Mouse (Mus musculus) forebrain, postnatal 0 days (tissue): ENCODE data around the gene Fhod1. TPM values are rescaled to one million over a fixed set of nuclear protein-coding genes. Genes with fewer than 3 reads are reported as not detected.

Source experiments
- ATAC-seq: fragments of 200-750 bp; cut with Nextera tagmentation; 2 replicates; pipeline ENCODE4 v1.8.0; 2017; ENCODE audit warnings: mild to moderate bottlenecking, moderate library complexity
- DNase-seq: peaks from one replicate; pipeline ENCODE4 v3.0.0-alpha.2; 2015
- H3K27ac ChIP-seq: fragments of 300-500 bp; sonication (generic); 2 replicates; pipeline ENCODE4 v1.5.1; 2014; ENCODE audit warnings: low read depth, mild to moderate bottlenecking, antibody characterized with exemption, low read length, moderate library complexity, mixed read lengths
- H3K27me3 ChIP-seq: fragments of 300-500 bp; sonication (generic); 2 replicates; pipeline ENCODE4 v1.6.1; 2014; ENCODE audit warnings: mild to moderate bottlenecking, low read length, mixed read lengths; ENCODE audit not compliant: insufficient read depth
- H3K36me3 ChIP-seq: fragments of 300-500 bp; sonication (generic); 2 replicates; pipeline ENCODE4 v1.6.1; 2014; ENCODE audit warnings: mild to moderate bottlenecking, moderate library complexity; ENCODE audit not compliant: insufficient read depth
- H3K4me1 ChIP-seq: fragments of 300-500 bp; sonication (generic); 2 replicates; pipeline ENCODE4 v1.6.1; 2014; ENCODE audit warnings: antibody characterized with exemption; ENCODE audit not compliant: insufficient read depth
- H3K4me2 ChIP-seq: fragments of 300-500 bp; sonication (generic); 2 replicates; pipeline ENCODE4 v1.6.1; 2014; ENCODE audit warnings: low read depth, mild to moderate bottlenecking, moderate library complexity
- H3K4me3 ChIP-seq: fragments of 300-500 bp; sonication (generic); 2 replicates; pipeline ENCODE4 v1.5.1; 2014; ENCODE audit warnings: low read depth, low read length, mixed read lengths
- H3K9ac ChIP-seq: fragments of 300-500 bp; sonication (generic); 2 replicates; pipeline ENCODE4 v1.6.1; 2014; ENCODE audit warnings: mild to moderate bottlenecking
- H3K9me3 ChIP-seq: fragments of 300-500 bp; sonication (generic); 2 replicates; pipeline ENCODE4 v1.6.1; 2016; ENCODE audit warnings: low read length
- CTCF ChIP-seq: sonication (generic); IDR thresholded peaks from 2 replicates; pipeline ENCODE4 v1.5.1; 2016; ENCODE audit warnings: antibody characterized with exemption, control low read depth, low read depth
- WGBS: fragments of 180-500 bp; shearing (Covaris S2); extraction: QIAGEN DNeasy Blood & Tissue Kit; methylation state at CpG from one replicate; pipeline ENCODE4 v1.1.7; 2014; 5-methylcytosine and 5-hydroxymethylcytosine counted together
- polyA plus RNA-seq: library from polyadenylated mRNA; unstranded; fragments of >200 nt; fragmentation: Nextera tagmentation; extraction: Ambion mirVana; gene quantifications from 2 replicates; pipeline ENCODE4 v1.2.1, GENCODE M21; 2015
- total RNA-seq: library from RNA; depleted of rRNA; stranded (reverse); fragments of >200 nt; gene quantifications from 2 replicates; pipeline ENCODE4 v1.2.3, GENCODE M21; 2014

The Fhod1 gene
- total and polyA plus RNA-seq, 2 experiments from 2014 or later, result 0.30 to 1.4 TPM

DNA sequence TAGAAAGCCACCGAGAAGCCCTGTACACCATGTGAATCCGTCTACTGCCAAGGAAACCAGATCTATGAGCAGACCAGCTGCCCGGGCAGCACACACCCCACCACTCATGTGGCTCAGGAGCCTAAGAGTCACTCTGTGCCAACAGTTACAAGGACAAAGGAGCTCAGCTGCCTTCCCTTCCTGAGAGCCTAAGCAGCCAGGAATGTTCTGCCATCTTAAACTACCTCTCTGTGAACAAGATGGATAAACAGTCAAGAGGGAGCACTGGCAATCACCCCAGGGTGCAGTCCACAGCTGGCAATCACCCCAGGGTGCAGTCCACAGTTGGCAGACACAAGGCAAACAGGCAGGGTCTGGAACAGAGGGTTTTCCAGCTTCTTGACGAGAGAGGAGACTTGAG is 29.8 kb downstream of the Fhod1 start:
- no peaks in the 10 kb centered on the region for H3K4me1 ChIP-seq
- H3K4me2 ChIP-seq, result no peak overlapping the region
- no peak overlapping the region for H3K4me3 ChIP-seq
- ATAC-seq, result no peak
- H3K27me3 ChIP-seq, result no peaks in the 10 kb centered on the region
- WGBS, result 76% methylated on average over 4 of the region's 4 CpGs
- H3K9ac ChIP-seq, result no peak overlapping the region
- no peak for DNase-seq
- TF ChIP-seq CTCF, result no peak
- no peaks in the 10 kb centered on the region for H3K9me3 ChIP-seq
- H3K27ac ChIP-seq, result no peak overlapping the region
- H3K36me3 ChIP-seq, result peaks cover 68% of the 10 kb centered on the region

GRCm38 (mm10) chr8:105315073-105315769 is 32.5 kb downstream of the Fhod1 start:
- WGBS, result 93% methylated on average over 18 of the region's 18 CpGs
- Histone ChIP-seq H3K27me3 (no peaks in the 10 kb centered on the region), H3K4me3 (no peak overlapping the region), H3K27ac (no peak overlapping the region), H3K9ac (no peak overlapping the region), H3K4me1 (no peaks in the 10 kb centered on the region), H3K36me3 (peaks cover 71% of the 10 kb centered on the region), H3K4me2 (no peak overlapping the region), H3K9me3 (no peaks in the 10 kb centered on the region)
- TF ChIP-seq CTCF, result no peak
- no peak for DNase-seq
- no peak for ATAC-seq

- no peaks in the 10 kb centered on the region for H3K27me3 ChIP-seq
- no peak overlapping the region for H3K4me2 ChIP-seq
- no peaks in the 10 kb centered on the region for H3K4me1 ChIP-seq
- ATAC-seq (no peak), DNase-seq (no peak)
- no peak overlapping the region for H3K27ac ChIP-seq
- no peaks in the 10 kb centered on the region for H3K9me3 ChIP-seq
- TF ChIP-seq CTCF, result no peak
- H3K4me3 ChIP-seq, result no peak overlapping the region
- 79% methylated on average over 9 of the region's 9 CpGs for WGBS
- H3K9ac ChIP-seq, result no peak overlapping the region
- H3K36me3 ChIP-seq, result peaks cover 73% of the 10 kb centered on the region
Observed at GRCm38 (mm10) chr8:105313622-105314402, 33.9 kb downstream of the Fhod1 start.

- Histone ChIP-seq H3K4me1 (no peaks in the 10 kb centered on the region), H3K27ac (no peak overlapping the region), H3K9ac (no peak overlapping the region), H3K36me3 (peaks cover 74% of the 10 kb centered on the region), H3K27me3 (no peaks in the 10 kb centered on the region), H3K4me2 (no peak overlapping the region), H3K9me3 (no peaks in the 10 kb centered on the region), H3K4me3 (no peak overlapping the region)
- 86% methylated on average over 8 of the region's 8 CpGs for WGBS
- ATAC-seq (no peak), DNase-seq (no peak)
- no peak for TF ChIP-seq CTCF
Observed at GRCm38 (mm10) chr8:105312891-105313481, 34.8 kb downstream of the Fhod1 start.

DNA sequence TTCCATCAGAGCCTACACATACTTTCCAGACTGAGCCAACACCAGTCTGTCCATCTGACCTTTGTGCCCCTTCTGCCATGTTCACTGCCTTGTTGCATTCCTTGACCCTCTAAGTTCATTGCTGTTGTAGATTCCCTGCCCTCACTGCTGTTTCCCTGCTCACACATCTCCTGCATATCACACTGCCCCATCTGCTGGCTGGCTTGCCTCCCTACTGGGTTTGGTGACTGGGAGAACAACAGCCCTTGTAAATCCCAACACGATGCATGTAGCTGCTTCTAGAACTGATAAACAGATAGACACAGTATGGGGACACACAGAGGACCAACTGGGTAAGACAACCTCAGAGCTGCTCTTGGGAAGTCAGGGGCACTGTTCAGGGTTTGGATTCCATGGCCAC is 36.0 kb downstream of the Fhod1 start:
- Histone ChIP-seq H3K4me3 (no peak overlapping the region), H3K9me3 (no peaks in the 10 kb centered on the region), H3K9ac (no peak overlapping the region), H3K36me3 (peaks cover 76% of the 10 kb centered on the region), H3K27ac (no peak overlapping the region), H3K4me1 (no peaks in the 10 kb centered on the region), H3K27me3 (no peaks in the 10 kb centered on the region), H3K4me2 (no peak overlapping the region)
- 0 out of 2 replicates have a peak, but pooled peaks have one; percentile 28 for TF ChIP-seq CTCF
- ATAC-seq, result 0 out of 2 replicates have a peak, but pooled peaks have one; percentile 16
- WGBS, result 89% methylated on average over 1 of the region's 1 CpGs
- DNase-seq, result no peak

DNA sequence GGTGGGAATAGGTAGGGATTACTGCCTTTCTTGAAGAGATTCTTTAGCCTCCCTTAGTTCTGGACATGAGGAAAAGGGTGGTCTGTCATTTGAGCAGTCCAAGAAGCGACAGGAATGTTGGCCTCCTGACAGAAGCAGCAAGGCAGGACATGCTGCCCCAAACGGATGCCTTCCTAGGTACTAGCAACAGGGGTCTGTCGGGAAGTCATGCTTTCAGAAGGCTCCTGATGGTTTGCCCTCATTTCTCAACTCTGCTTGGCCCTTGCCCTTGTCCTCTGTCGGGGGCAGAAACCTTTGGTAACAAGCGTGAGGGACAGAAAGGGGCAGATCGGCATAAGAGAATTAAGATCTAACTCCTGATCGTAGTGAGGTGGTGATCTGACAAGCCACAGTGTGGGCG is 37.6 kb downstream of the Fhod1 start:
- WGBS, result 89% methylated on average over 8 of the region's 8 CpGs
- Histone ChIP-seq H3K4me3 (no peak overlapping the region), H3K4me2 (no peak overlapping the region), H3K36me3 (peaks cover 68% of the 10 kb centered on the region), H3K9me3 (no peaks in the 10 kb centered on the region), H3K27ac (no peak overlapping the region), H3K9ac (no peak overlapping the region), H3K27me3 (no peaks in the 10 kb centered on the region), H3K4me1 (peaks cover 4% of the 10 kb centered on the region; the same call in 1 of the 2 replicates)
- ATAC-seq, result no peak
- DNase-seq, result no peak
- no peak for TF ChIP-seq CTCF
